Mouse (Mus musculus): ENCODE measurements around the gene Anks4b. TPM values are rescaled to one million over a fixed set of nuclear protein-coding genes. Genes with fewer than 3 reads are reported as not detected.

The Anks4b gene
- polyA plus RNA-seq, 1 experiment from 2014 or later: 2.3 TPM

DNA sequence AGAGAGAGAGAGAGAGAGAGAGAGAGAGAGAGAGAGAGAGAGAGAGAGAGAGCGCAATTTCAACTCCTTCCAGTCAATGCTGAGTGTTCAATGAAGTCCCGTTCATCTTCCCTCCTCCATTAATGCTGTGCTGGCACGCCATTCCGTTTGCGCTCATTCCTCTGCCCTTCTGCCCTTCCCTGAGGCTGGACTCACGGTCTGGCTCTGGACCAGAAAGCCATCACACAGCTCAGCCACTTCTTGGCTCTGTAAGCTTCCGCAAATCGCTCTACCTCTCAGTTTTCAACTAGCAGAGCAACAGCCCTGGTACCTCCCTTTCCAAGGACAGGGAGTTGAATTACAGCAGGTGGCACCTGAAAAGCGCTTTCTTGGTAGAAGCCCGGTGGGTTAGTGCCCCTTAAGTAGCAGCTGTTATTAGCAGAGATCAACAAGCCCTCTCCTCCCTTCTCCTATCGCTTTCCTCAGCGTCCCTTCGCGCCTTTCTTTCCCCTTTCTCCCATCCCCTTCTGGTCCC lies 27.6 kb downstream of the Anks4b start:
- ATAC-seq (ENCODE audit: low read depth): no peak
- no peaks in the 10 kb centered on the region for H3K9me3 ChIP-seq (replicated peaks; ENCODE audit: control insufficient read depth, low read length)
- H3K4me2 ChIP-seq (ENCODE audit: low read depth, low read length): peak overlapping the region; percentile 42
- no peak overlapping the region for H3K4me3 ChIP-seq (ENCODE audit: low read depth, low read length)
- peaks cover 6% of the 10 kb centered on the region for H3K27me3 ChIP-seq (ENCODE audit: control insufficient read depth, insufficient read depth, low read depth, low read length)
- 5% methylated on average over 13 of the region's 14 CpGs for WGBS (ENCODE audit: insufficient replicate concordance)
- H3K9ac ChIP-seq (ENCODE audit: low read depth, low read length): no peak overlapping the region
- no peaks in the 10 kb centered on the region for H3K36me3 ChIP-seq (ENCODE audit: control insufficient read depth, insufficient read depth)
- H3K4me1 ChIP-seq (ENCODE audit: control insufficient read depth, low read depth, low read length): no peaks in the 10 kb centered on the region
- H3K27ac ChIP-seq (ENCODE audit: low read length): no peak overlapping the region

DNA sequence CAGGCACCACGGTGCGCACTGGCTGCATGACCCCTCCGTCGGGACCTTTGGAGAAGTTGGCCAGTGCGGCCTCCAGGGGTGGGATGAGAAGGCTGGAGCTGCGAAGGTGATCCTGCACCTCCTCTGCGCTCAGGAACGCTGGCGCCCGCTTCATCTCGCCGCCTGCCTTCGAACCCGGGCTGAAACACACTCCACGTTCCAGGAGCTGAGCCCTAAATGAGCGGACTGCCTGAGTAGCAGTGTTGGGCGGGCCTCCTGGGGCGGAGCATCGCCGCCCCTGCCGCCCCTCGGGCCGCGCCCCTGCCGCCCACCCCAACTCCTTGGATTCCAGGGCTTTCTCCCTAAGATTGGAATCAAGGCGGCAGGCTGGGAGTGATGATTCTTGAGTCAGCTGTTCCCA lies 28.1 kb downstream of the Anks4b start, which contains the start of gene Crym:
Crym (minus strand) TSS at position 341 of the 400 bp plus-strand sequence.
- Histone ChIP-seq H3K27ac (ENCODE audit: low read length) (no peak within 1 kb of the TSS), H3K36me3 (ENCODE audit: control insufficient read depth, insufficient read depth) (no peaks in the 10 kb centered on the region), H3K4me3 (ENCODE audit: low read depth, low read length) (no peak within 1 kb of the TSS), H3K4me2 (ENCODE audit: low read depth, low read length) (peak within 1 kb of the TSS; percentile 42), H3K9ac (ENCODE audit: low read depth, low read length) (no peak within 1 kb of the TSS), H3K27me3 (ENCODE audit: control insufficient read depth, insufficient read depth, low read depth, low read length) (peaks cover 6% of the 10 kb centered on the region), H3K4me1 (ENCODE audit: control insufficient read depth, low read depth, low read length) (no peaks in the 10 kb centered on the region), H3K9me3 (replicated peaks; ENCODE audit: control insufficient read depth, low read length) (no peaks in the 10 kb centered on the region)
- WGBS (ENCODE audit: insufficient replicate concordance): 6% methylated on average over 26 of the region's 26 CpGs
- no peak for ATAC-seq (ENCODE audit: low read depth)

DNA sequence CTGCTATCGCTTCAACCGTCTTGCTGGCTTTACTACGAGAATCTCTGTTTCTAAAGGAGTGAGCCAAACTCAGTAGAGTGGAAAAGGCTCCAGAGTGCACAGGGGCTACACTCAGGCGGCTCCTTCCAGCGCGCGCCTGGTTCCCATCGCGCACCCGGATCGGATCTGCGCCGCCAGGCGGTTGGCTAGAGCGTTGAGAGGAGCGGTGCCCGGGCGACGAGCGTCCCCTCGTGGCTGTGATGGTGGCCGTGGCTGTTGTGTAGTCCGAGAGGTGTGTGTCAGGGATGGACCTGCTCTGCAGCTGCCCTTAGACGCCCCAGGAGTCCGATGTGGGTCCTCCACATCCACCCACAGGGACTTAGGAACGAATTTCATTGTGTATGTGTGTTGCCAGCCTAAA lies 30.1 kb downstream of the Anks4b start, which contains the start of gene Abca14:
Abca14 (plus strand) TSS at position 173 of the 400 bp plus-strand sequence.
- H3K4me2 ChIP-seq (ENCODE audit: low read depth, low read length): peak within 1 kb of the TSS; percentile 3; the same call in 1 of the 2 replicates
- H3K4me3 ChIP-seq (ENCODE audit: low read depth, low read length): no peak within 1 kb of the TSS
- H3K9me3 ChIP-seq (replicated peaks; ENCODE audit: control insufficient read depth, low read length): no peaks in the 10 kb centered on the region
- 7% methylated on average over 26 of the region's 26 CpGs for WGBS (ENCODE audit: insufficient replicate concordance)
- no peak within 1 kb of the TSS for H3K9ac ChIP-seq (ENCODE audit: low read depth, low read length)
- H3K36me3 ChIP-seq (ENCODE audit: control insufficient read depth, insufficient read depth): no peaks in the 10 kb centered on the region
- ATAC-seq (ENCODE audit: low read depth): 0 out of 2 replicates have a peak, but pooled peaks have one; percentile 37
- no peak within 1 kb of the TSS for H3K27ac ChIP-seq (ENCODE audit: low read length)
- H3K4me1 ChIP-seq (ENCODE audit: control insufficient read depth, low read depth, low read length): no peaks in the 10 kb centered on the region
- peaks cover 6% of the 10 kb centered on the region for H3K27me3 ChIP-seq (ENCODE audit: control insufficient read depth, insufficient read depth, low read depth, low read length)

DNA sequence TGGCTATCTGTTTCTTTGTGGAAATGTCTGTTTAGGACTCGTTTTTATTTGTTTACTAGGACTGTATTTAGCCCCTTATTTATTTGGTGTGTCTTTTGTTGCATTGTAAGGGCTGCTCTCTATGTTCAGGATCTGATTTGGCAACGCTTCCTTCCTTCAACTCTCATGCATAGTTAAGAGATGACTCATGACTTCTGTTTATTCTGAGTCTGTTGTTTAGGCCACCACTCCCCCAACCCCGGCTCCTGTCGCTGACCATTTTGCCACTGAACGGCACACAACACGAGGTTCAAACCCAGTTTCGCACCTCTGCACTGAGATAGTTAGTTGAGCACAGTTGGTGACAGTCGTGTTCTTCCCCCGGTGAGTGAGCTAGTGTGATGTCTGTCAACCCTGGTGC lies 32.3 kb downstream of the Anks4b start:
- Histone ChIP-seq H3K9me3 (replicated peaks; ENCODE audit: control insufficient read depth, low read length) (no peaks in the 10 kb centered on the region), H3K36me3 (ENCODE audit: control insufficient read depth, insufficient read depth) (no peaks in the 10 kb centered on the region), H3K4me2 (ENCODE audit: low read depth, low read length) (no peak overlapping the region), H3K9ac (ENCODE audit: low read depth, low read length) (no peak overlapping the region), H3K27me3 (ENCODE audit: control insufficient read depth, insufficient read depth, low read depth, low read length) (peaks cover 6% of the 10 kb centered on the region), H3K4me1 (ENCODE audit: control insufficient read depth, low read depth, low read length) (no peaks in the 10 kb centered on the region), H3K27ac (ENCODE audit: low read length) (no peak overlapping the region), H3K4me3 (ENCODE audit: low read depth, low read length) (no peak overlapping the region)
- no peak for ATAC-seq (ENCODE audit: low read depth)
- 26% methylated on average over 9 of the region's 9 CpGs for WGBS (ENCODE audit: insufficient replicate concordance)

DNA sequence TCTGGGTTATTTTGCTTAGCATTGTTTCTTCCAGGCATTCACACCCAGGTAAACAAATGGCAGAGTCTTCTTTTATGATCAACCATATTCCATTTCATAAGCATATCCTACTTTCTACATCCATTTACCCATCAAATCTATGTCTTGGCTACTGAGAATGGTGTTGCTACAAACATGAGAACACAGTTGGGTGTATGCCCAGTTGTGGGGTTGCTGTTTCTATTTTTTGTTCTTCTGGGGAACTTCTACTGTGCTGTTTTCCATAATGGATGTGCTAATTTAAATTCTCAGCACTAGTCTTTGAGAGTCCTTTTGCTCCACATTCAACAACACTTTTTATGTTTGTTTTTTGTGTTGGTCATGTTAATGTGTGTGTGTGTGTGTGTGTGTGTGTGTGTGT lies 54.9 kb downstream of the Anks4b start:
- no peak overlapping the region for H3K9ac ChIP-seq (ENCODE audit: low read depth, low read length)
- H3K9me3 ChIP-seq (replicated peaks; ENCODE audit: control insufficient read depth, low read length): no peaks in the 10 kb centered on the region
- no peak for ATAC-seq (ENCODE audit: low read depth)
- no peak overlapping the region for H3K4me2 ChIP-seq (ENCODE audit: low read depth, low read length)
- H3K4me1 ChIP-seq (ENCODE audit: control insufficient read depth, low read depth, low read length): no peaks in the 10 kb centered on the region
- H3K4me3 ChIP-seq (ENCODE audit: low read depth, low read length): no peak overlapping the region
- no peaks in the 10 kb centered on the region for H3K27me3 ChIP-seq (ENCODE audit: control insufficient read depth, insufficient read depth, low read depth, low read length)
- no peak overlapping the region for H3K27ac ChIP-seq (ENCODE audit: low read length)
- H3K36me3 ChIP-seq (ENCODE audit: control insufficient read depth, insufficient read depth): no peaks in the 10 kb centered on the region

Other genes starting within 250 kb of the Anks4b start
- not detected in 2 replicates for gene Dnah3, start 78.6 kb upstream of the Anks4b start, polyA plus RNA-seq (2015; fragmentation: Nextera tagmentation; extraction: Ambion mirVana)
- 2.2 and 3.0 TPM in 2 replicates for gene Tmem159, start 71.5 kb upstream of the Anks4b start, polyA plus RNA-seq (2015; fragmentation: Nextera tagmentation; extraction: Ambion mirVana)
- not detected in 2 replicates for gene Zp2, start 28.6 kb upstream of the Anks4b start, polyA plus RNA-seq (2015; fragmentation: Nextera tagmentation; extraction: Ambion mirVana)
- gene Crym, start 28.3 kb downstream of the Anks4b start, polyA plus RNA-seq (2015; fragmentation: Nextera tagmentation; extraction: Ambion mirVana): 0.48 and 0.55 TPM in 2 replicates
- 0.02 and 0.04 TPM in 2 replicates for gene Abca14, start 30.1 kb downstream of the Anks4b start, polyA plus RNA-seq (2015; fragmentation: Nextera tagmentation; extraction: Ambion mirVana)
- gene Abca15, start 154.8 kb downstream of the Anks4b start, polyA plus RNA-seq (2015; fragmentation: Nextera tagmentation; extraction: Ambion mirVana): not detected in 2 replicates
- not detected in 2 replicates for gene Abca16, start 235.8 kb downstream of the Anks4b start, polyA plus RNA-seq (2015; fragmentation: Nextera tagmentation; extraction: Ambion mirVana)